Mouse (Mus musculus) hindbrain, embryonic 11.5 days (tissue): ENCODE data around the gene Nrip1. TPM values are rescaled to one million over a fixed set of nuclear protein-coding genes. Genes with fewer than 3 reads are reported as not detected.

Experiments used
- ATAC-seq: fragments of 200-750 bp; cut with Nextera tagmentation; 2 replicates; pipeline ENCODE4 v1.8.0; 2017; ENCODE audit warnings: mild to moderate bottlenecking, moderate TSS enrichment, moderate library complexity; ENCODE audit not compliant: low FRiP score
- DNase-seq: peaks from one replicate; pipeline ENCODE4 v3.0.0-alpha.2; 2015; ENCODE audit warnings: low spot score
- H3K27ac ChIP-seq: fragments of 300-500 bp; sonication (generic); 2 replicates; pipeline ENCODE4 v1.5.1; 2014; ENCODE audit warnings: mild to moderate bottlenecking, low read depth, low read length
- H3K27me3 ChIP-seq: fragments of 300-500 bp; sonication (generic); 2 replicates; pipeline ENCODE4 v1.6.1; 2014; ENCODE audit warnings: mild to moderate bottlenecking, low read length, moderate library complexity, mixed read lengths; ENCODE audit not compliant: control insufficient read depth, insufficient read depth
- H3K36me3 ChIP-seq: fragments of 300-500 bp; sonication (generic); 2 replicates; pipeline ENCODE4 v1.6.1; 2014; ENCODE audit warnings: mild to moderate bottlenecking, low read length, moderate library complexity, mixed read lengths; ENCODE audit not compliant: control insufficient read depth, insufficient read depth
- H3K4me1 ChIP-seq: fragments of 300-500 bp; sonication (generic); replicated peaks from 2 replicates; pipeline ENCODE4 v1.6.1; 2014; ENCODE audit warnings: low read length, mixed read lengths; ENCODE audit not compliant: control insufficient read depth, insufficient read depth
- H3K4me2 ChIP-seq: fragments of 300-500 bp; sonication (generic); replicated peaks from 2 replicates; pipeline ENCODE4 v1.6.1; 2014; ENCODE audit warnings: mild to moderate bottlenecking, low read depth, low read length
- H3K4me3 ChIP-seq: fragments of 300-500 bp; sonication (generic); 2 replicates; pipeline ENCODE4 v1.5.1; 2014; ENCODE audit warnings: low read depth, low read length
- H3K9ac ChIP-seq: fragments of 300-500 bp; sonication (generic); 2 replicates; pipeline ENCODE4 v1.6.1; 2014; ENCODE audit warnings: low read depth, low read length
- H3K9me3 ChIP-seq: fragments of 300-500 bp; sonication (generic); 2 replicates; pipeline ENCODE4 v1.6.1; 2016; ENCODE audit warnings: low read length; ENCODE audit not compliant: control insufficient read depth
- WGBS: fragments of 180-500 bp; shearing (Covaris S2); extraction: QIAGEN DNeasy Blood & Tissue Kit; methylation state at CpG from one replicate; pipeline ENCODE4 v1.1.7; 2014; 5-methylcytosine and 5-hydroxymethylcytosine counted together
- polyA plus RNA-seq: library from polyadenylated mRNA; unstranded; fragments of >200 nt; fragmentation: Nextera tagmentation; extraction: Ambion mirVana; gene quantifications from 2 replicates; pipeline ENCODE4 v1.2.1, GENCODE M21; 2014

Gene Nrip1
- polyA plus RNA-seq, 1 experiment from 2014 or later: 35.5 TPM

DNA sequence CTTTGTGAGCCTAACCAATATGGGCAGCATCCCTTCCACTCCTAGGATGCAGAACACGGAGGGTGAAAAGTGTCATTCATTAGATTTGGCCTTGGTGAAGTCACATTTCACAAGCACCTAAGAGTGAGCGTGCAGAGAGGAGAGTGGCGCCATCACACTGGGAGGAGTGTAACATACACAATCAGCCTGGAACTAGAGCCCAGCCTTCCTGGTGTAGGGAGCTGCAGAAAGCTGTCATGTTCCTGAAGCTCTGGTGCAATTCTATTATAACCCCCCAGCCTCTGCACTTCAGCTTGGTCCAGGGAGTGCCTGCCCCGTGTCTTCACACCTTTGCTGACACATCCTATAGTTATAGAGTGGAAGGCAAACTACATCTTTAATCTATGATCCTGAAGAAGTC, 67.2 kb downstream of the Nrip1 start:
- Histone ChIP-seq H3K9me3 (no peaks in the 10 kb centered on the region), H3K27ac (no peak overlapping the region), H3K4me3 (no peak overlapping the region), H3K36me3 (no peaks in the 10 kb centered on the region), H3K4me1 (no peaks in the 10 kb centered on the region), H3K9ac (no peak overlapping the region), H3K27me3 (no peaks in the 10 kb centered on the region), H3K4me2 (no peak overlapping the region)
- WGBS: 91% methylated on average over 4 of the region's 4 CpGs
- ATAC-seq (no peak), DNase-seq (no peak)

DNA sequence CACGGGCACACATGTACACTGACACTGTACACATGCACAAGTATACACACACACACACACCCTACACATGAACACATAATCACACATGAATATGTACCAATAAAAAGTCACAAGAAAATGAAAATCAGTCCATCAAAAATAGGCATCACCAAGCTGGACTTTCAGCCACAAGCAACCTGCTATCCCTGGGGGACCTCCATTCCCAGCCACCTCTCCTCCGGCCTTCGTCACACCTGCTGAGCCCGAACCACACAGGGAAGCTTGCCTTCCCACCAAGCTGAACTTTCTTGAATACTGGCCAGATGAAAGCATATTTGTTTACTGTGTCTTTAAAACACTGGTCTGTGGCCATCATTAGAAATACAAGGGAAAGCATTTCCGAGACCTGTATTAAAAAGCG, 70.2 kb downstream of the Nrip1 start:
- no peak for DNase-seq
- Histone ChIP-seq H3K4me2 (no peak overlapping the region), H3K4me3 (no peak overlapping the region), H3K9me3 (no peaks in the 10 kb centered on the region), H3K27me3 (no peaks in the 10 kb centered on the region), H3K9ac (no peak overlapping the region), H3K27ac (no peak overlapping the region), H3K36me3 (no peaks in the 10 kb centered on the region), H3K4me1 (no peaks in the 10 kb centered on the region)
- 86% methylated on average over 6 of the region's 6 CpGs for WGBS
- ATAC-seq: no peak

DNA sequence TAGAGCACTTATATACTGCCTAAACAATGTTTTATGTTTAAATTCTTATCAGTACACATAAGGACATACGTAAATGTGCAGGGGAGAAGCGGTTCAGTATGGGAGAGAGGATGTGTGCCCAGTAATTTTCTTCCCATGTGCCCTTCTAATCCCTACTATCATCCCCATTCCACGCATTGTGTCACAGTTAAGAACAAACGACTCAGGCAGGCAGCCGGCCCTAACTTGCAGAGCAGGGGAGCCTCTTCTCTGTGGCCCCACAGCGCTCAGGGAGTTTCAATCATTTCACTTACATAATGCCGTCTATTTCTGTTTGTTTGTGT, 71.9 kb downstream of the Nrip1 start:
- Histone ChIP-seq H3K27me3 (no peaks in the 10 kb centered on the region), H3K4me3 (no peak overlapping the region), H3K27ac (no peak overlapping the region), H3K9ac (no peak overlapping the region), H3K4me1 (no peaks in the 10 kb centered on the region), H3K9me3 (no peaks in the 10 kb centered on the region), H3K36me3 (no peaks in the 10 kb centered on the region), H3K4me2 (no peak overlapping the region)
- no peak for DNase-seq
- ATAC-seq: no peak
- WGBS: 79% methylated on average over 7 of the region's 7 CpGs

DNA sequence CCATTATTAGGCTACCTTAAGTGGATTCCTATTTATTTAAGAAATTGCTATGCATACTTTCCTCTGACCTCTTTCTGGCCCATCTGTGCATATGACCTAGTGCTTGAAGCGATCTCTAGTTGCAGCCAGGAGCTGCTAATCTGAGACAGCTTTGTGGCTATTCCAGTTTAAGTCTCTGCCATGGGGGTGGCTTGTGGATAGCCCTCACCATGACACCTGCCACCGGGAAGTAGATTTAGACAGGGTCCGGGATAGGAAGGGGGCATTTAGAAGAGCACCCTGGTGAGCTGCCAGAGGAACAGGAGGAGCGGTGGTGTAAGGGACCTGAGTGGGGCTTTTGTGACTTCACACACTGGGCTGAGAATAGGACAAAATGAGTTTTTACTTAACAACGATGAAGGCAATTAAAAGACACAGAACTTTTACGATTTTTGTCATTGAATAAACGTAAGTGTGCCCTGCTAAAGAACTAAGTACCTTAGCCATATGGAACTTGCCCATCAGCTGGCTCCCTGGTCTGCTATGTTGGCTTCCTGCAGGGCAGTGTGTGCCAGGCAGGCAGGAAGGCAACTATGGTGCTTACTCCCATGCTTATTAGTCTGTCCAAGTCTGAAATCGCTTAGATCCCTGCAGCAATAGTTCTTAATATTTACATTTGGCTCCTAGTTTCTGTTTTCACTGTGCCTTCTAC, 72.4 kb downstream of the Nrip1 start:
- 77% methylated on average over 8 of the region's 8 CpGs for WGBS

DNA sequence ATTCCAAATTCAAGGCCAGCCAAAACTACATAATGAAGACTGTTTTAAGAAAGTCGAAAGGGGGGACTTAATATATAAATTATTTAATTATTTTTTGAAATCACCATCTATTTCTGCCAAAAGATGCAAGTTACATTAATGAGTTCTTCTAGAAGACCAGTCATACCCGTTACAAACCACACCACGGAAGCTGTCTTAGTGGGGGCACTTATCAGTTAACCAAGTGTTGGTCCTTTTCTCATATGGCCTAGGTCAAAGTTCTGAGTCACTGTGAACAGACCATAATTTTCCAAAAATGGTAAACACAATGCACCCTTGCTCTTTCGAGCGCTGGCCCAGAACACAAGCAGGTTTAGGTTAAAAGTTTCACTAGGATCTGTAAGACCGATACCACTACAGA, 73.2 kb downstream of the Nrip1 start:
- H3K4me1 ChIP-seq: no peaks in the 10 kb centered on the region
- H3K9me3 ChIP-seq: no peaks in the 10 kb centered on the region
- DNase-seq (no peak), ATAC-seq (no peak)
- H3K4me3 ChIP-seq: no peak overlapping the region
- no peaks in the 10 kb centered on the region for H3K36me3 ChIP-seq
- no peak overlapping the region for H3K27ac ChIP-seq
- no peaks in the 10 kb centered on the region for H3K27me3 ChIP-seq
- H3K9ac ChIP-seq: no peak overlapping the region
- no peak overlapping the region for H3K4me2 ChIP-seq
- 93% methylated on average over 6 of the region's 6 CpGs for WGBS

More for the DNA sequence above, 72.4 kb downstream of the Nrip1 start:
- Histone ChIP-seq H3K36me3 (no peaks in the 10 kb centered on the region), H3K4me2 (no peak overlapping the region), H3K9me3 (no peaks in the 10 kb centered on the region), H3K27me3 (no peaks in the 10 kb centered on the region), H3K27ac (no peak overlapping the region), H3K4me3 (no peak overlapping the region), H3K9ac (no peak overlapping the region), H3K4me1 (no peaks in the 10 kb centered on the region)
- DNase-seq (no peak), ATAC-seq (no peak)

DNA sequence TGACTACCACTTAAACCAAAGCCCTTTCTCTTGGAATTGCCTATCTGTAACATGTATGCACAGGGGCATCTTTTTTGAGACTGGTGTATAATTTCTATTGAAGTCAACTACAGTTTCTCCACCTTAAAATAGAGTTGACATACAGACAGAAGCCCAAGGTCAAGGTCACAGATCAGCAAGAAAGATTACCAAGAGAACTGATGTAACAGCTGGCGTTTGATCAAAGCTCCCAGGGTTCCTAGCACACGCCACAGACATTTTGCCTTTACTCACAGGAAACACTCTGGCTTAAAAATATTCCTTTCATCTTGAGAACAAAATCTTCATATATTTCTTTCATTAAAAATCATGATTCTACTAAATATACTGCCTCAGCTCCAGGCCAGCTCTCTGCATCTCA, 74.1 kb downstream of the Nrip1 start:
- Histone ChIP-seq H3K27me3 (no peaks in the 10 kb centered on the region), H3K4me1 (no peaks in the 10 kb centered on the region), H3K36me3 (peaks cover 2% of the 10 kb centered on the region; the same call in 1 of the 2 replicates), H3K9me3 (no peaks in the 10 kb centered on the region), H3K9ac (no peak overlapping the region), H3K27ac (no peak overlapping the region), H3K4me2 (no peak overlapping the region), H3K4me3 (no peak overlapping the region)
- DNase-seq: no peak
- no peak for ATAC-seq
- WGBS: 47% methylated on average over 2 of the region's 2 CpGs

DNA sequence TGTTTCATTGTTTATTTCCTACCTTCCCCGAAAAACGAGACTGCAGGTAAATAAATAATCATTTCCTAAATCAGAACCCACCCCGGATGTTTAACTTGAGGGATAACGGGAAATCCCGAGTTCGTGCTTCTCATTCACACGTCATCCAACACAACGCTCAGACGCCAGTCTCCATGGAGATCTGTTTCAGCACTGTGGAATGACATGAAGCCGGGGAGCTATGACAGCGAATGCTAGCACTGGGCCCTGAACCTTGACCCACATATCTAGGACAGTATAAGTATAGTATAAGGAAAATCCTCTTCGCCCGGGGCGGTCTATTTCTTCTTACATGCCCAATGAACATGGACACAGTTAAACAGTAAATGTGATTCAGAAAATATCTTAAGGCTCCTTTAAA, 78.3 kb downstream of the Nrip1 start:
- H3K36me3 ChIP-seq: peaks cover 3% of the 10 kb centered on the region; the same call in 1 of the 2 replicates
- peak; percentile 69; the same call in 1 of the 2 replicates for ATAC-seq

DNA sequence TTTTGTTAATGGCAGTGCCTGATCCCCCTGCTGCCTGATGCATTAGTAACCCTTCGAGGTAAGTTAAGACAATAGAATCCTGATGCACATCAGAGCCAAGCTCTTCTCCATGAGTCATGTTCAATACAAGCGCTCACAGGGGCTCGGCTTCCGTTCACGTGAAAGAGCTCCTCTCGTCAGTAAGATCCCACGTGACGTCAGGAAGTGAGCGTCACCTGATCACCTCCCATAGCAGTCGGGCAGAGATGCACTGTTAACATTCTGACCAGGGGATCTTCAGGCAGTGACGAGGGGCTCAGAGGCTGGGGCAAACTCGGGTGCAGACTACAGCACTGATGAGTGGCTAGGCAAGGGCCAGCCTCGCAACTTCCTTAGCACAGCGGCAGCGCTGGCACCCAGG, 79.1 kb downstream of the Nrip1 start:
- H3K4me1 ChIP-seq: no peaks in the 10 kb centered on the region
- H3K9me3 ChIP-seq: no peaks in the 10 kb centered on the region
- no peak overlapping the region for H3K4me2 ChIP-seq
- H3K9ac ChIP-seq: no peak overlapping the region
- WGBS: 88% methylated on average over 15 of the region's 15 CpGs
- no peak overlapping the region for H3K4me3 ChIP-seq
- no peak overlapping the region for H3K27ac ChIP-seq
- ATAC-seq (no peak), DNase-seq (no peak)
- H3K27me3 ChIP-seq: no peaks in the 10 kb centered on the region
- peaks cover 3% of the 10 kb centered on the region; the same call in 1 of the 2 replicates for H3K36me3 ChIP-seq

More for the DNA sequence above, 78.3 kb downstream of the Nrip1 start:
- Histone ChIP-seq H3K9me3 (no peaks in the 10 kb centered on the region), H3K4me1 (no peaks in the 10 kb centered on the region), H3K27me3 (no peaks in the 10 kb centered on the region), H3K27ac (no peak overlapping the region), H3K9ac (no peak overlapping the region), H3K4me2 (no peak overlapping the region), H3K4me3 (no peak overlapping the region)
- WGBS: 80% methylated on average over 14 of the region's 14 CpGs
- peak; percentile 27 for DNase-seq

DNA sequence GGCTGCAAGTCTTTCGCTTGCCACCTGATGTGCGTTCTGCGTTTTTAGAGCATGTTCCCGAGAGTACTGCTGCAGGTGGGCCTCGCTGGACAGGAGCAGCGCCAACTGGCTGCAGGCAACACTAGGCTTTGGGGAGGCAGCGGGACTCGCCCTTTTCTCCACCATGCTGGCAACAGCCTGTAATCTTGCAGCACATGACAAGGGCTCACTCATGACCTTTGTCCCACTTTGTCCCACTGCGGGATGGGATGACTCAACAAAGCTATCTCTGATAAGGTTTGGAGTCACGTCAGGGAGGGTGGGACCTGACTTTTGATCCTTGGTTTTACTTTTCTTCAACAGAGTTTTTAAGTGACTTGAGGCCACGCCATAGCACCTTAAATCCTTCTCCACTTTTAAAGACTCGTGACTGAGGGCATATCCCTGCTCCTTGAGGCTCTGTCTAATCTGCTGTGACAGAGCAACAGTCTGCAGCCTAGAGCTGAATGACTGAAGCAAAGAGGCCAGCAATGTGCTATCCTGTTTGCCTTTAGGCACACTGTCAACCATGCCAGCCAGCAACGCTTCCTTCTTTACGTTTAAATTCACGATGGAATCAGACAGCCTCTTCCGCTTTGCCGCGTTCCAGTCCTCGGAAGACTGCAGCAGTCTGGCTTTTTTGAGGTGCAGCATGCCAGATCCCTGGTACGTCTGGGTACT, 79.7 kb downstream of the Nrip1 start:
- H3K4me3 ChIP-seq: no peak overlapping the region
- no peaks in the 10 kb centered on the region for H3K4me1 ChIP-seq
- H3K4me2 ChIP-seq: no peak overlapping the region
- no peak overlapping the region for H3K9ac ChIP-seq
- 93% methylated on average over 20 of the region's 20 CpGs for WGBS
- H3K27me3 ChIP-seq: no peaks in the 10 kb centered on the region
- DNase-seq: no peak
- H3K9me3 ChIP-seq: no peaks in the 10 kb centered on the region
- no peak overlapping the region for H3K27ac ChIP-seq
- H3K36me3 ChIP-seq: peaks cover 3% of the 10 kb centered on the region; the same call in 1 of the 2 replicates
- ATAC-seq: no peak
